Mouse (Mus musculus) splenic B cell, adult 2 months (primary cell): ENCODE measurements around the gene Scd4.
A peak's percentile ranks its signal among the peaks of the same experiment; 100 is the strongest.
"Not testable (repeated sequence)": the region's sequence is repeated elsewhere in the genome, so short reads cannot be mapped to it uniquely, and the experiment has no call there.

Experiments used
- DNase-seq: peaks from one replicate; pipeline ENCODE4 v3.0.0-alpha.2; 2011; ENCODE audit warnings: low read depth, low spot score
- H3K27me3 ChIP-seq: 2 replicates; pipeline ENCODE4 v1.6.1; 2012; ENCODE audit warnings: mild to moderate bottlenecking, low read length, moderate library complexity, mixed read lengths; ENCODE audit not compliant: control insufficient read depth, poor library complexity, insufficient read depth, severe bottlenecking
- H3K36me3 ChIP-seq: 2 replicates; pipeline ENCODE4 v1.6.1; 2012; ENCODE audit warnings: mild to moderate bottlenecking, low read length, moderate library complexity, mixed read lengths; ENCODE audit not compliant: control insufficient read depth, poor library complexity, insufficient read depth, severe bottlenecking

The Scd4 gene

GRCm38 (mm10) chr19:44318545-44318944 lies 14.3 kb upstream of the Scd4 start:
- Histone ChIP-seq H3K27me3 (no peaks in the 10 kb centered on the region), H3K36me3 (no peaks in the 10 kb centered on the region)
- no peak for DNase-seq

DNA sequence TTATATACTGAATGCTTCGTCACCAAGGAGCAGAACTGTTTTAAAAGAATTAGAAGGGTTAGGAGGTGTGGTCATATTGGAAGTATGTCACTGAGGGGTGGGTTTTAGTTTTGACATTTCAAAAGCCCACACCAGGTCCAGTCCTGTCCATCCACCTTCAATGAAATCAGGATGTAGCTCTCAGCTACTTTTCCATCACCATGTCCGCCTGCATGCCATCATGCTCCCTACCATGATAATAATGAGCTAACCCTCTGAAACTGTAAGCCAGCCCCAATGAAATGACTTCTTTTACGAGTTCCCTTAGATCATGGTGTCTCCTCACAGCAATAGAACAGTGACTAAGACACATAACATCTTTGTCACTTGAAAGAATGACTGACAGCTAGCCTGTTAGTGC lies 12.6 kb upstream of the Scd4 start:
- no peak for DNase-seq
- no peaks in the 10 kb centered on the region for H3K27me3 ChIP-seq
- no peaks in the 10 kb centered on the region for H3K36me3 ChIP-seq

DNA sequence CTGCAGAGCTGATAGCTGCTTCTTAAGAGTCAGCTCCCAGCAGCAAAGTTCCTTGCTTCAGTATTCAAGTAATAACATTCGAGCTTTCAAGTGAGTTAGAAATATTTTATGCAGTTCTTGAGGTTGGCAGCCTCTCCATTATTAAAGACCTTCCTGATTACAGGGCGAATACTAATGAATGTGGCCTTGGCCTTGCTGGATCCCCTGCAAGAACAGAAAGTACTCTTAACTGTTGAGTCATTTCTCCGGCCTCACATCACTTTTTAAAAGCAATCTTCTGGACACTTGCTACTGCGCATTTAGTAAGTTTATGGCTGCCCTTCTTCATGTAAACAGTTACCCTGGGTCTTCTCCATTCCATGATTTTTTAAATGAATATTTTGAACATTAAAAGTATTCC lies 11.7 kb upstream of the Scd4 start:
- Histone ChIP-seq H3K27me3 (no peaks in the 10 kb centered on the region), H3K36me3 (no peaks in the 10 kb centered on the region)
- no peak for DNase-seq

DNA sequence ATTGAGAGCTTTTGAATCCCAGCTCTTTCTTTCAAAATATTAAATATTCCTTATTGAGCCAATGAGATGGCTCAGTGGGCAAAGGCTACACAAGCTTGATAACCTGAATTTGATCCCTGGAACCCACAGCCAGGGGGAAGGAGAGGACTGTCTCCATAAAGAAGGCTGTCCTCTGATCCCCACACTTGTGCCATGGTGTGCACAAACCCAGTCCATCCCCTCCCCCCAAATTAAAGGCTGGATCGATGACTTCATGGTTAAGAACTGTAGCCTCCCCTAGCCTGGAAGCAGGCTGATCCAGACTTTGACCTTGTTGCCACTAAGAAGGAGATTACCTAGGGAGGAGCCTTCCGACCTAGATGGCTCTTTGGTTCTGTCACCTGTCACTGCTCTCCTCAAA lies 11.3 kb upstream of the Scd4 start:
- DNase-seq = no peak
- H3K36me3 ChIP-seq = no peaks in the 10 kb centered on the region
- no peaks in the 10 kb centered on the region for H3K27me3 ChIP-seq

DNA sequence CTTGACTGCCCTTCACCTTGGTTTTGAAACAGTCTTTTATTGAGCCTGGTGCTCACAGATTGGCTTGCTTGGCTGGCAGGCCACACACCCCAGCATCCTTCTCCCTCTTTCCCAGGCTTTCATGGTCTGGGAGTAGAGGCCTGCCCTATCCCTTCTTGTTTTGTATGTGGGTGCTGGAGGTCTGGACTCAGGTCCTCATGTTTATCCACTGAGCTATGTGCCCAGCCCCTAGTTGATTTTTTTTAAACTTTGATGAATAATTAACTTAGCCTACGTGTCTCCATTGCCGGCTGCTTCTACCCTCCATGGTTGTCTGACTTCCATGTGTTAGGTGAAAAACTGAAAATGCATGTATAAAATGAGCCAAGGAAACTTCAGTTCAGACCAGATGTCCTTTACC lies 3.3 kb upstream of the Scd4 start:
- no peak for DNase-seq
- H3K27me3 ChIP-seq = no peaks in the 10 kb centered on the region
- H3K36me3 ChIP-seq = no peaks in the 10 kb centered on the region

DNA sequence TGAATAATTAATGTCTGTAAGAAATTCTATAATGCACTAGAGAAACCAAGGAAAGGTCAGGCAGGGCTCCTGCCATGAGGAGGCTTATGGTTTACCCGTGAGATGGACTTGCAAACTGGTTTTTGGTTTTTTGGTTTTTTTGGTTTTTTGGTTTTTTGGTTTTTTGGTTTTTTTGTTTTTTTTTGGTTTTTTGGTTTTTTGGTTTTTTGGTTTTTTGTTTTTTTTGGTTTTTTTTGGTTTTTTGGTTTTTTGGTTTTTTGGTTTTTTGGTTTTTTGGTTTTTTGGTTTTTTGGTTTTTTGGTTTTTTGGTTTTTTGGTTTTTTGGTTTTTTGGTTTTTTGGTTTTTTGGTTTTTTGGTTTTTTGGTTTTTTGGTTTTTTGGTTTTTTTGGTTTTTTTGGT lies 1.8 kb upstream of the Scd4 start:
- DNase-seq, H3K27me3 ChIP-seq, H3K36me3 ChIP-seq: not testable (repeated sequence)

- Histone ChIP-seq H3K36me3 (no peaks in the 10 kb centered on the region), H3K27me3 (no peaks in the 10 kb centered on the region)
- DNase-seq = no peak
Observed at GRCm38 (mm10) chr19:44331911-44332310, 981 bp upstream of the Scd4 start.

GRCm38 (mm10) chr19:44332326-44332725 lies 566 bp upstream of the Scd4 start:
- H3K36me3 ChIP-seq = no peaks in the 10 kb centered on the region
- H3K27me3 ChIP-seq = no peaks in the 10 kb centered on the region
- DNase-seq = no peak

DNA sequence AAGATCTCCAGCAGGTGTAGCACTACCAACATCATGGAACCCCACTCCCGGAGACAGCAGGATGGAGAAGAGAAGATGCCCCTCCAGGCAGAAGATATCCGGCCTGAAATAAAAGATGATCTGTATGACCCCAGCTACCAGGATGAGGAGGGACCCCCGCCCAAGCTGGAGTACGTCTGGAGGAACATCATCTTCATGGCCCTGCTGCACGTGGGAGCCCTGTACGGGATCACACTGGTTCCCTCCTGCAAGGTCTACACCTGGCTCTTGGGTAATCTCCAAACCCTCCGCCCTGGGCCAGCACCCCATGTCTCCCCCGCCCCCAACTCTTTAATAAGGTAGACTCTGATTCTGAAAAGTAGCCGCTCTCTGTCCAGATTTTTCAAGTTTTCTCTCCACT lies 1.1 kb downstream of the Scd4 start:
- H3K27me3 ChIP-seq = no peaks in the 10 kb centered on the region
- DNase-seq = no peak
- no peaks in the 10 kb centered on the region for H3K36me3 ChIP-seq

DNA sequence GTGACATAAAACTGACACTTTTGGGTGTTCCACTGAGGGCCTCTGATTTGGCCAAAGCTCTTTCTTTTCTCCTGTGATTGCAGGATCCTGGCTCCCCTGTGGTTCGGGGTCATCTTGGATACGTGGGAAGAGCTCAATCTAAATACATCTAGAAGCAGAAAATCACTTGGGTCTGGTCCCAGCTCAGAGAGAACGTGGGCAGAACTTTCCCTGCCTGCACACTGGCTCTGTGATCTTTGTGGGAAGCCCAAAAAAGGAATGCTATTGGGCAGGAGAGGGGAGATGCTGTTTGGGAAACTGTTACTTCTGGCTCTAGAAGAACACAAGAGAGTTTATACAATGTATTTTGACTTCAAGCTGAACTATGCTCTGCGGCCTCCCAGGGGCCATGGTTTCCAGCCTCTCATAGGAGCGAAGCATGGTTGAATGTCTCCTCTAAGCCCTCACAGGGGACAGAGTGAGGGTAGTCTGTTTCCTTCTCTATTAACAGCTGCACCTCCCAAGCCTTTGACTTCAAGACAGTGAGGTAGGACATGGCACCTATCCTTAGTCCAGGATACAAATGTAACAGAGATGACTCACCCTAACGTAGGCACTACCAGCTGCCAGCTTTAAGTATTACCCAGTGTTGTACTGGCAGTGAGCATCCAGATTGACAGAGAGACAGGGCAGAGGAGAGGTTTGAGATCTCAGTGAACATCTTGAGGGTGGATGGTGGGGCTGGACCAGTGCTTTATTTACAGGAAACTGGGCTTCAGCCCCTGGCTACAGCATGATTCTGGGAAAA lies 3.2 kb downstream of the Scd4 start:
- no peak for DNase-seq

GRCm38 (mm10) chr19:44349689-44350088 lies 16.8 kb downstream of the Scd4 start:
- Histone ChIP-seq H3K27me3 (no peaks in the 10 kb centered on the region), H3K36me3 (no peaks in the 10 kb centered on the region)
- DNase-seq = no peak

More for the DNA sequence above, 3.2 kb downstream of the Scd4 start:
- no peaks in the 10 kb centered on the region for H3K36me3 ChIP-seq
- no peaks in the 10 kb centered on the region for H3K27me3 ChIP-seq

- no peak for DNase-seq
- Histone ChIP-seq H3K36me3 (no peaks in the 10 kb centered on the region), H3K27me3 (no peaks in the 10 kb centered on the region)
Observed at GRCm38 (mm10) chr19:44351756-44352155, 18.9 kb downstream of the Scd4 start.

DNA sequence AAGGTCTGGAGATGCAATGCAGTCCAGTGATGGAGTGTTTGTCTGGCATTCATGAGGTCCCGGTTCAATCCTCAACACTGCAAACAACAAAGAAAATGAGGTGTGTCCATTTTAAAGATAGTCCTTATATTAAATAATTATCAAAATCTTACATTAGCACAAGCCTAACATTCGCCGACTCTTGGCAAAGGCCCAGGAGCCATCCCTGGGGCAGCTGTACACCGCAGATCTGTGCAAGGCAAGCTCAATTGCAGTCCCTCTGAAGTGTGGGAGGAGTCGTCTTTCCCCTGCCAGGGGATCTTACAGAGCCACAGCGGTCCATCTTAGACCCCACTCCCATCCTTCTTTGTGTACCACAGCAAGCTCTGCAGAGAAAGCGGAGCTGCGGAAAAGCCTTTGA lies 25.8 kb downstream of the Scd4 start:
- no peaks in the 10 kb centered on the region for H3K27me3 ChIP-seq

DNA sequence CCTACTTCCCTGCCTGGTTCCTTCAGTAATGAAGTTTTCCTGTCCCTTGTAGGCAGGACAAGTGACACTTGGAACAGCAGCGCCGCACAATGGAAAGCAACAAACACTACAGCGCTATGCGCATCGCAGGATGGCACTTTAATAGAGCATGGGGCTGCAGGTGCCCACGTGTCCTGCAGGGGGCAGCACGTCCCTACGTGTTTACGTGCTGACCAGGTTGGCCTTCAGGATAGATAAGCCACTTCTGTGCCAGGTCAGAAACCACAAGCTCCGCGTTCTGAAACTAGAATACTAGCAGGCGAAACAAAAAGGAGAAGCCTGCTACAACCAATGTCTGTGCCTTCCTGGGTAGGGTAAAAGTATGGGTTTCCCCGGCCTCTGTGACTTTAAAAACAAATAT lies 30.6 kb downstream of the Scd4 start:
- DNase-seq = peak; percentile 95
- H3K36me3 ChIP-seq = no peaks in the 10 kb centered on the region

More for the DNA sequence above, 25.8 kb downstream of the Scd4 start:
- H3K36me3 ChIP-seq = no peaks in the 10 kb centered on the region
- no peak for DNase-seq

GRCm38 (mm10) chr19:44364029-44364428 lies 31.1 kb downstream of the Scd4 start:
- Histone ChIP-seq H3K27me3 (no peaks in the 10 kb centered on the region), H3K36me3 (no peaks in the 10 kb centered on the region)
- DNase-seq = no peak

More for the DNA sequence above, 30.6 kb downstream of the Scd4 start:
- H3K27me3 ChIP-seq = no peaks in the 10 kb centered on the region

- Histone ChIP-seq H3K27me3 (no peaks in the 10 kb centered on the region), H3K36me3 (no peaks in the 10 kb centered on the region)
- no peak for DNase-seq
Observed at GRCm38 (mm10) chr19:44365733-44366132, 32.8 kb downstream of the Scd4 start.
